Mouse (Mus musculus) activated CD4-positive, CD25-positive, alpha-beta regulatory T cell (primary cell): ENCODE measurements around the gene Inhbc. TPM values are rescaled to one million over a fixed set of nuclear protein-coding genes. Genes with fewer than 3 reads are reported as not detected.

Experiments
- polyA plus RNA-seq, 2 experiments: library from polyadenylated mRNA; unstranded; fragments of 100-300 nt; shearing (Covaris generic); gene quantifications; one replicate each; pipeline ENCODE4 v1.2.1; 2017

Inhbc gene
- not detected for polyA plus RNA-seq

DNA sequence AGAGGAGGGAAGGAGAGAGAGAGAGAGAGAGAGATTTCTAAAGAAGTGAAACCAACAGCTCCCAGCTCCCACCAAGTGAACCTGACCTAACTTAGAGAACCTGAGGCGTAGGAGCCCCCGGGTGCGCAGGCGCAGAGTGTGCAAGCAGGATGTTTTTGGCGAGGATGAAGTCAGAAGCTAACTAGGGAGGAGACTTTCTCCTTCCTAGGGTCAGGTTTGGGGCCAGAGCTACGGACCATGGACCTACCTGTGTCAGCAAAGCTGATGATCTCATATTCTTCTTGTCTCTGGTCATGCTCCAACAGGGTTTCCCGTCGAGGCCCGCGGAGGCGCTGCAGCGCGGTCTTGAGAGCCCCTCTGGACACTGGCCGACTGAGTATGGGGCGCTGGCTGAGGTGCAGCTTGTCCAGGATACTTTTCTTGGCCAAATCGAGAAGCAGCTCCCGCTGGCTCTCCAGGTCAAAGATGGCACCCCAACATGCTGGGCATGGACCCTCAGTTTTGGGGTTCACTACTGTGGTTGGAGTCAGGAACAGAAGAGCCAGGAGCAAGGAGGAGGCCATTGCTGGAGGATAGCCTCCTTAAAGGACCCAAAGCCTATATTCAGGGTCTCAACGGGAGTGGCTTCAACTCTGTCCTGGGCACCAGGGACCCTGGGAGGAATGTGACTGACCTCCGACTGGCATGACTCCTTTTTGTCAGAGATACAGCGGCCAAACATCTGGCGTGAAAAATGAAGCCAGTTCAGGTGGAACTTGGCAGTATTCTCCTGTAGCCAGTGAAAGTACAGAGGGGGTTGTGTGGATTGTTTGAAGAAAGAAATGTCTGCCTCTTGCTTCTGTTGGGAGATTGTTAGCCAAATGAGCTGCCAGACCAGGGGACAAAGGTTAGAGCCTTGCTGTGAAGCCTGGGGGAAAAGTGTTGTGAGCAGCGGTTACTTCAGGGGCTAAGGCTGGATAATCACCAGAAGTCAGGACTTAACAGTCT lies at the start of gene Inhbc:
Gene Inhbc, minus strand, starts transcription at position 598 of the 987 bp plus-strand sequence.

DNA sequence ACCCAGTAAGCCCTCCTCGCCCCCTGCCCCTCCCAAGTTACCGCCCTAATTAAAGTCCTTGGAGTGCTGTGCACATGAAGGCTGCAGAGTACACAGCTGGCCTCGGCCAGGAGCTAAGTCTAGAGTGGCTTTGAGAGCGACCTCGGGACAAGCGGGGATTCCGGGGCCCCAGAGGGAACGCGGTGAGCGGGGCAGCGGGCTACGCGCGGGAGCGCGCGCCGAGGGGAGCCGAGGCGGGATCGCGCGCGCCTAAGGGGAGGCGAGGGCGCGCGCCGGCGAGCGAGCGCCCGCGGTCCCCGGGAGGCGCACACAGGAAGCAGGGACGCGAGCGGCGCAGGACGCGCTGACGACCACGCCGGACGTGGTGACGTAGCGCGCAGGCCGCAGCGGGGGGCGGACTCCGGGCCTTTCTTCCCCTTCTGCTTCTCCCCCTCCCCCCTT lies 10.0 kb upstream of the Inhbc start, which contains the start of gene R3hdm2:
Gene R3hdm2, plus strand, starts transcription at position 77 of the 441 bp plus-strand sequence.

DNA sequence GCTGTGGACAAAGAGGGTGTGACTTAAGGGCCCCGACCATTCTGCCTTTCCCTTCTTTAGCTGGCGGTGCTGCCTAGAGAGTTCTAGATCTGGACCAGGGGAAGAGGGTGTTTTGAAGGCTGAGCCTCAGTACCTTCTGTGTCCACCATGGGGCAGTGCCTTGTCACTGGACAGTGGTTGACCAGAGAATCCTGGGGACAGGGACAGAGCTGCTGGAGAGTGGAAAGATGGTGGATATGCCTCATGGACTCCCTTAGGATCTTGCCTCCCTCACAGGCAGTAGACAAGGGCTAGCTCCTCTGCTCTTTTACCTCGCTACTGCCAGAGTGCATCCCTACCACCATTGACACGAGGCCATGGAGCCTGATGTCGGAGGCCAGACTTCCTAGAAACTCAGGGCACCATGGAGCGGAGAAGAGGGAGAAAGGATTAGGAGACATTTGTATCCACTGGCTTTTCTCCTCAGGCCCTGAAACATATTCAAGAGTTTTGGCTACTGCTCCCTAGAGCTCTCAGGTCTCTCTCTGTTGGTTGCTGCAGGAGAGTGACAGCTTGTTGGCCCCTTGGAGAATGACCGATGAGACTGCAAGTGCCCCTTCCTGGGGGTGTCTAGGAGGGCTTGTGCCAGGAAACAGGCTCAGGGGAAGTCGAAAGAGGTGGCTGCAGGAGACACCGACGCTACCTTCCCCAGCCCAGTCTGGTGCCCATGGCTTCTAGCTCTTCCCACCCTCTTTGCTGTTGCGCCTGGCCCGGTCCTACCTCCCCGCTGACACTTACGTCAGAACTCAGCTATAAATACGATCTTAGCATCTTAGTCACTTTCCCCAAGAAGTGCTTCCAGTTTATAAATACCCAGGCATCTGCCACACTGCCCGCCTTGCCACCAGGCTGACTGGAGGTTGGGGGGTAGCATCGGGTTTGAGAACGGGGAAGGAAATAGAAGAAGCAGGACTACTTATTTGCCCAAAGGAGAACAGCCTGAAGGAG lies 16.0 kb downstream of the Inhbc start, which contains the start of gene Inhbe:
Gene Inhbe, minus strand, starts transcription at position 503 of the 987 bp plus-strand sequence.

DNA sequence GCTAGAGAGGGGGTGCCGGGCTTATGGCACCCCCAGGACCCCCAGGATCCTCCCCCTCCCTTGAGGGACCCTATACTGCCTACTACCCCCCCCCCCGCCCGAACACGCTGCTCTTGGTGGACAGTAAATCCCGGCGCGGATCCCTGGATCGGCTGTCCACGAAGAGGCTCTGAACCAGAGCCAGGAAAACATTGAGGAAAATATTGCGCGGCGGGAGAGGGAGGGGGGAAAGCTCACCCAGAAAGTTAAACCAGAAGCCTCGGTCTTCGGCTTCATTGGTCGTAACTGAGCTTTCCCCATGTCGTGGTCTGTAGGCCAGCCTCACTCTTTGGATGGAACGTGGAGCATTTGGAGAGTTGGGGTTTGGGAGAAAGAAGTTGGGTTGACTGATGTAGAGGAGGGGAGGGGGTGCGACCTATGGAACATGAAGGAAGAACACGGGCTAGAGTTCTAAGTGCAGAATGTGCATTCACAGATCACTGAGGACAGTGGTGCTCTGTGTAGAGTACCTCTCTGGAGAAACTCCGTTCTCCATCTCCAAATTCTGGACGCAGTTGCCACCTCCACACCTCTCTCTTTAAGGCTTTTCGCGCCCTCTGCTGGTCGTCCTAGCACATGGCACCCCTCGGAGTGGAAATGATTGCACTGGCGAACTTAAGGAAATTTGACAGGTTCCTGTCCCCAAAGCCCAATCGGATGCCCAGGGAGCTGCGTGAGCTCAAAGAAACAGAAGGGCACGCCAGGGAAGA lies 28.2 kb downstream of the Inhbc start, which contains the start of gene Gli1:
Gene Gli1, minus strand, starts transcription at position 84 of the 749 bp plus-strand sequence.

DNA sequence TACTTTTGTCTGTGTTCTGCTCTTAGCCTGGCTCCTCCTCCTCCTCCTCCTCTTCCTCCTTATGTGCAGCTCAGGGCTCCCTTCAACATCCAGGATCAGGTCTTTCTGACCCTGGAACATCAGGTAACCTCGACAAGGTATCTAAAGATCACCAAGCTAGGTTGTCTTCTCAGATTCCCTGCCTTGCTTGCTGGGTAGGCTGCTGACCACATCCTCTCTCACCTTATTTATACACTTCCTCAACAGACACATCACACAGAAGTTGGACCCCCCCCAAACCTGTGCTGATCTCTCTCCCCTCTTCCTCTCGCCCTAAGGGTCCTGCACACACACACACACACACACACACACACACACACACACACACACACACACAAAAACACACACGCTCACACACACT lies 48.6 kb downstream of the Inhbc start, which contains the start of gene Arhgap9:
Gene Arhgap9, plus strand, starts transcription at position 344 of the 400 bp plus-strand sequence.

DNA sequence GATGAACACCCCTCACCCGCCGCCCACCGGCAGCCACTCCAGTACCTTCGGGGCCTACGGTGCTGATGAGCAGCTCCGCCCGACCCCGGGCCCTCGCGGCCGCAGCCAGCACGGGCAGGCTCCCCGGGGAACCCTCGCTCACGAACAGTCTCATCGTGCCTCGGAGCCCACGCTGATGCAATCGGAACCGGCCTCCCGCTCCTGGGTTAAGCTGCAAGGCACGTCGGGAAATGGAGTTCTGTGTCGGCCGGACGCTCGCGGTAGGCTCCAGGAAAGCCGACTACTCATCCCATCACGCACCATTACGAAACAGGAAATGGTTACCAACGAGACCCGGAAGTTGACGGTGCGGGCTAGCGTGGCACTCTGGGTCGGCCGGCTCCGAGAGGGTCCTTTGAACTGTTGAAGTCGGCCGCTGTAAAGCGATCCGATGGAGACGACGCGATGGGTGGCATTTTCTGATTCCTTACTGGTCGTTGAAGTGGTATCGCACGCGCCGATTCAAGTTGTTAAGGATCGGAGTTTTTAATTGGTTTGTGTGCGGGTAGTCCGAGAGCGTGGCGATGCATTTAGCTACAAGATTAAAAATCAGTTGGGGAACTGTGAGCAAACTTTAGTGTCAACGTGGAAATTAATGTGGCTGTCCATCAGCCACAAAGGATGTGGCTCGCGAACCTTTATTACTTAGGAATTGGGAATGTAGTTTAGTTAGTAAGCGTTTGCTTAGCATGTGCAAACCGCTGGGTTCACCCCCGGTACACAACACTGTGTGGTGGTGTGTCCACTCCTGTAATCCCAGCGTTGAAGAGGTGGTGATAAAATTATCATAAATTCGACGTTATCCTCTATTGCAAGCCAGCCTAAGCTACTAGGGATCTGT lies 58.5 kb downstream of the Inhbc start, which contains the start of gene Mars:
Gene Mars, minus strand, starts transcription at position 311 of the 880 bp plus-strand sequence.

Other genes starting within 250 kb of the Inhbc start
- 100 to 1,000 TPM in 1 of 2 experiments, 10 to 100 TPM in 1; 79.4 to 157 TPM for gene Os9, start 249.3 kb downstream of the Inhbc start, polyA plus RNA-seq
- gene B4galnt1, start 205.2 kb downstream of the Inhbc start, polyA plus RNA-seq: 100 to 1,000 TPM; 428 to 622 TPM
- 1 to 10 TPM; 3.8 to 5.6 TPM for gene Slc26a10, start 189.8 kb downstream of the Inhbc start, polyA plus RNA-seq
- under 1 TPM; 0.39 to 0.73 TPM for gene Arhgef25, start 180.3 kb downstream of the Inhbc start, polyA plus RNA-seq
- 100 to 1,000 TPM in 1 of 2 experiments, 10 to 100 TPM in 1; 75.0 to 110 TPM for gene Dtx3, start 174.7 kb downstream of the Inhbc start, polyA plus RNA-seq
- gene Pip4k2c, start 158.8 kb downstream of the Inhbc start, polyA plus RNA-seq: 10 to 100 TPM; 25.1 to 33.8 TPM
- under 1 TPM; 0.24 to 0.41 TPM for gene Kif5a, start 107.1 kb downstream of the Inhbc start, polyA plus RNA-seq
- 100 to 1,000 TPM; 105 to 114 TPM for gene Dctn2, start 104.1 kb downstream of the Inhbc start, polyA plus RNA-seq
- 10 to 100 TPM; 11.3 to 15.3 TPM for gene Mbd6, start 81.4 kb downstream of the Inhbc start, polyA plus RNA-seq
- 10 to 100 TPM; 57.3 to 63.3 TPM for gene Mars, start 58.6 kb downstream of the Inhbc start, polyA plus RNA-seq
- 100 to 1,000 TPM; 362 to 364 TPM for gene Arhgap9, start 48.5 kb downstream of the Inhbc start, polyA plus RNA-seq
- 1 to 10 TPM in 1 of 2 experiments, under 1 TPM in 1; 0.57 to 1.0 TPM for gene Gli1, start 28.5 kb downstream of the Inhbc start, polyA plus RNA-seq
- gene Inhbe, start 16.0 kb downstream of the Inhbc start, polyA plus RNA-seq: not detected
- 10 to 100 TPM; 30.9 to 32.7 TPM for gene R3hdm2, start 9.9 kb upstream of the Inhbc start, polyA plus RNA-seq
- under 1 TPM in 1 of 2 experiments, not detected in 1; 0.11 TPM for gene Stac3, start 131.3 kb upstream of the Inhbc start, polyA plus RNA-seq
- gene Ndufa4l2, start 144.5 kb upstream of the Inhbc start, polyA plus RNA-seq: under 1 TPM in 1 of 2 experiments, not detected in 1; 0.41 TPM
- 10 to 100 TPM; 62.8 to 70.2 TPM for gene Shmt2, start 152.0 kb upstream of the Inhbc start, polyA plus RNA-seq
- not detected for gene Nxph4, start 164.1 kb upstream of the Inhbc start, polyA plus RNA-seq